8 mouse cellular contexts compared by ENCODE assay signal in the genomic region with DNA sequence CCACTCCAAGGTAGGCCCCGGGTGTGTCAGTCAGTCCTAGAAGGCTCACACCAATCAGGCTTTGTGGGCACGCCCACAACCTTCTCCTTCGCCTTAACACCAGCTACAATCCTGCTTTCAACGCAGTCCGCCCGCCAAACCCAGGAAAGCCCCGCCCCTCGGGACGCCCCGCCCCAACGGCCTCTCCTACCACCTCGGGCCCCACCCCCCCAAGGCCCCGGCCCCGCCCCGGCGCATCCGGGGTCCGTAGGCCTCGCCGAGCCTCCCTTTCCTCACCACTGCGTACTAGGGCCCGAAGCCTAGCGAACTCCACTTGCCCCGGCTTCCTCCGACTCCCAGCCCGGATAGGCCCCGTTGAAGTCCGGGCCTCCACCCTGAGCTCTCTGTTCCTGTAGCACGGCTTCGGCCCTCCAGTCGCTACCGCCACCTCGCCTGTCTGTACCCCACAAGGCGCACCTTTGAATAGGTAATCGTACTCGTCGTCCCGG. TPM values are rescaled to one million over a fixed set of nuclear protein-coding genes. Genes with fewer than 3 reads are reported as not detected.
DNase-seq lines count a peak whose midpoint lies in the region; ATAC-seq and TF ChIP-seq lines count a peak whose summit lies in the region.

No protein-coding gene starts in this region.

- no peaks in the 10 kb centered on the region for H3K27me3 ChIP-seq in heart, embryonic 13.5 days (replicated peaks)
- no peaks in the 10 kb centered on the region for H3K27me3 ChIP-seq in liver, embryonic 11.5 days (replicated peaks; ENCODE audit: control insufficient read depth, insufficient read depth, low read length)
- H3K27me3 ChIP-seq in myocyte (ENCODE audit: control insufficient read depth, insufficient read depth, insufficient read length), result no peaks in the 10 kb centered on the region

- peak; percentile 67 for TF ChIP-seq POLR2A in myocyte (IDR thresholded peaks at IDR 0.05; ENCODE audit: insufficient read length, low read depth)

- H3K4me2 ChIP-seq in heart, embryonic 13.5 days, result peak overlapping the region; percentile 91
- peak overlapping the region; percentile 88 for H3K4me2 ChIP-seq in liver, embryonic 11.5 days
- peak overlapping the region; percentile 97 for H3K4me2 ChIP-seq in myocyte (ENCODE audit: low read depth)

- peaks cover 3% of the 10 kb centered on the region; the same call in 1 of the 2 replicates for H3K36me3 ChIP-seq in heart, embryonic 13.5 days
- H3K36me3 ChIP-seq in liver, embryonic 11.5 days (ENCODE audit: control insufficient read depth, insufficient read depth, low read length), result peaks cover 2% of the 10 kb centered on the region; the same call in 1 of the 2 replicates
- no peaks in the 10 kb centered on the region for H3K36me3 ChIP-seq in myocyte (ENCODE audit: control insufficient read depth, insufficient read depth)

- WGBS in heart, embryonic 13.5 days, result under 1% methylated on average over 33 of the region's 38 CpGs
- whole genome bisulfite sequencing in liver, embryonic 11.5 days, result under 1% methylated on average over 38 of the region's 38 CpGs

- peaks cover 45% of the 10 kb centered on the region for H3K79me2 ChIP-seq in myocyte (ENCODE audit: control insufficient read depth, insufficient read depth)

- peak; percentile 91 for DNase-seq in CD4-positive, CD25-positive, alpha-beta regulatory T cell, adult 2 months (ENCODE audit: low read depth, low spot score)
- peak; percentile 99 for DNase-seq in kidney, postnatal 10 days
- peak; percentile 98 for DNase-seq in liver, embryonic 11.5 days (ENCODE audit: low spot score)
- DNase-seq in spleen, postnatal 4 days (ENCODE audit: low spot score in 2 of 2), result peak; percentile 99

- peak overlapping the region; percentile 94 for H3K9ac ChIP-seq in heart, embryonic 13.5 days
- H3K9ac ChIP-seq in liver, embryonic 11.5 days (ENCODE audit: low read depth, low read length), result peak overlapping the region; percentile 99

- H3K9me3 ChIP-seq in heart, embryonic 13.5 days, result no peaks in the 10 kb centered on the region
- H3K9me3 ChIP-seq in liver, embryonic 11.5 days (ENCODE audit: control insufficient read depth, low read length), result no peaks in the 10 kb centered on the region

- peak; percentile 77 for ATAC-seq in erythroid progenitor cell, adult 5-6 weeks (replicated peaks; ENCODE audit: low FRiP score, poor library complexity, severe bottlenecking)
- ATAC-seq in heart, embryonic 13.5 days (ENCODE audit: extremely low read depth, insufficient number of reproducible peaks, low FRiP score, low TSS enrichment), result peak; percentile 82
- peak; percentile 85 for ATAC-seq in liver, embryonic 11.5 days (replicated peaks; ENCODE audit: low FRiP score)

- peak overlapping the region; percentile 93 for H3K4me3 ChIP-seq in brown adipose tissue, adult 24 weeks (ENCODE audit: insufficient read depth, low read depth, low read length)
- peak overlapping the region; percentile 69 for H3K4me3 ChIP-seq in heart, embryonic 13.5 days
- H3K4me3 ChIP-seq in liver, embryonic 11.5 days (ENCODE audit: low read depth, low read length), result peak overlapping the region; percentile 82
- peak overlapping the region; percentile 83 for H3K4me3 ChIP-seq in myocyte

- peak overlapping the region; percentile 98 for H3ac ChIP-seq in myocyte (ENCODE audit: control insufficient read depth, insufficient read length)

- H3K4me1 ChIP-seq in brown adipose tissue, adult 24 weeks (ENCODE audit: control insufficient read depth, insufficient read depth, insufficient read length, low read length), result peaks cover 22% of the 10 kb centered on the region
- peaks cover 50% of the 10 kb centered on the region for H3K4me1 ChIP-seq in heart, embryonic 13.5 days
- H3K4me1 ChIP-seq in liver, embryonic 11.5 days (replicated peaks; ENCODE audit: control insufficient read depth, insufficient read depth, low read length), result peaks cover 25% of the 10 kb centered on the region

- H3K27ac ChIP-seq in brown adipose tissue, adult 24 weeks (replicated peaks; ENCODE audit: low read depth, low read length), result peak overlapping the region; percentile 100
- peak overlapping the region; percentile 99 for H3K27ac ChIP-seq in heart, embryonic 13.5 days (replicated peaks)
- H3K27ac ChIP-seq in liver, embryonic 11.5 days (ENCODE audit: low read depth, low read length), result peak overlapping the region; percentile 100

TF ChIP-seq in myocyte, 11 proteins besides CTCF, POLR2A, EP300 and RAD21:
- TF ChIP-seq SRF (IDR thresholded peaks at IDR 0.05; ENCODE audit: control insufficient read depth, insufficient read length, low read depth) (no peak), CEBPB (IDR thresholded peaks at IDR 0.05; ENCODE audit: insufficient read depth, poor library complexity, severe bottlenecking) (no peak), POLR2AphosphoS2 (IDR thresholded peaks at IDR 0.05; ENCODE audit: insufficient read length, low read depth) (peak; percentile 45), REST (IDR thresholded peaks at IDR 0.05; ENCODE audit: insufficient read depth, insufficient read length) (no peak)

RNA-seq across cellular contexts. Expression of gene Rab11b, which starts 0.5 kb away (rescaled TPM):
- 73.4 and 85.4 TPM in 2 replicates for polyA plus RNA-seq in brown adipose tissue, adult 24 weeks (2012; ENCODE audit: insufficient read depth, insufficient read length, missing spikeins)
- 59.1 and 87.6 TPM in 2 replicates for total RNA-seq in erythroid progenitor cell, adult 5-6 weeks (2015; ENCODE audit: low replicate concordance)
- total RNA-seq in erythroid progenitor cell, adult 5-6 weeks (2017; ENCODE audit: low replicate concordance), result 42.6 and 46.8 TPM in 2 replicates
- polyA plus RNA-seq in heart, embryonic 13.5 days (2015; fragmentation: Nextera tagmentation; extraction: Ambion mirVana), result 318 and 325 TPM in 2 replicates
- polyA plus RNA-seq in liver, embryonic 11.5 days (2014; fragmentation: Nextera tagmentation; extraction: Ambion mirVana), result 184 and 199 TPM in 2 replicates
- 126 TPM for polyA plus RNA-seq in myocyte (2012; fragmentation: generic; extraction: Trizol)

RNA-seq across cellular contexts. Expression of gene Angptl4, which starts 21.8 kb away (rescaled TPM):
- polyA plus RNA-seq in brown adipose tissue, adult 24 weeks (2012; ENCODE audit: insufficient read depth, insufficient read length, missing spikeins), result 243 and 355 TPM in 2 replicates
- total RNA-seq in erythroid progenitor cell, adult 5-6 weeks (2015; ENCODE audit: low replicate concordance), result 0.36 and 0.84 TPM in 2 replicates
- 0.77 TPM in 1 of 2 replicates, not detected in the other for total RNA-seq in erythroid progenitor cell, adult 5-6 weeks (2017; ENCODE audit: low replicate concordance)
- 17.0 and 17.8 TPM in 2 replicates for polyA plus RNA-seq in heart, embryonic 13.5 days (2015; fragmentation: Nextera tagmentation; extraction: Ambion mirVana)
- polyA plus RNA-seq in liver, embryonic 11.5 days (2014; fragmentation: Nextera tagmentation; extraction: Ambion mirVana), result 28.1 and 31.9 TPM in 2 replicates
- polyA plus RNA-seq in myocyte (2012; fragmentation: generic; extraction: Trizol), result 42.8 TPM

RNA-seq across cellular contexts. Expression of gene March2, which starts 41.3 kb away (rescaled TPM):
- 132 and 147 TPM in 2 replicates for polyA plus RNA-seq in brown adipose tissue, adult 24 weeks (2012; ENCODE audit: insufficient read depth, insufficient read length, missing spikeins)
- total RNA-seq in erythroid progenitor cell, adult 5-6 weeks (2015; ENCODE audit: low replicate concordance), result 409 and 494 TPM in 2 replicates
- 312 and 414 TPM in 2 replicates for total RNA-seq in erythroid progenitor cell, adult 5-6 weeks (2017; ENCODE audit: low replicate concordance)
- 77.3 and 83.7 TPM in 2 replicates for polyA plus RNA-seq in heart, embryonic 13.5 days (2015; fragmentation: Nextera tagmentation; extraction: Ambion mirVana)
- 92.1 and 95.7 TPM in 2 replicates for polyA plus RNA-seq in liver, embryonic 11.5 days (2014; fragmentation: Nextera tagmentation; extraction: Ambion mirVana)
- polyA plus RNA-seq in myocyte (2012; fragmentation: generic; extraction: Trizol), result 51.5 TPM

RNA-seq across cellular contexts. Expression of gene Kank3, which starts 50.5 kb away (rescaled TPM):
- 16.2 and 37.3 TPM in 2 replicates for polyA plus RNA-seq in brown adipose tissue, adult 24 weeks (2012; ENCODE audit: insufficient read depth, insufficient read length, missing spikeins)
- 5.0 TPM in 1 of 2 replicates, not detected in the other for total RNA-seq in erythroid progenitor cell, adult 5-6 weeks (2015; ENCODE audit: low replicate concordance)
- 2.7 TPM in 1 of 2 replicates, not detected in the other for total RNA-seq in erythroid progenitor cell, adult 5-6 weeks (2017; ENCODE audit: low replicate concordance)
- 40.0 and 47.0 TPM in 2 replicates for polyA plus RNA-seq in heart, embryonic 13.5 days (2015; fragmentation: Nextera tagmentation; extraction: Ambion mirVana)
- polyA plus RNA-seq in liver, embryonic 11.5 days (2014; fragmentation: Nextera tagmentation; extraction: Ambion mirVana), result 21.4 and 23.4 TPM in 2 replicates
- 8.3 TPM for polyA plus RNA-seq in myocyte (2012; fragmentation: generic; extraction: Trizol)

Comparison
In these comparisons a context has a peak if more than half of its experiments do, and no peak if none do; other contexts are left out.
1. Peak in every context shown above with its lines: DNase-seq, ATAC-seq, H3K4me3 ChIP-seq and H3K27ac ChIP-seq.